Mouse (Mus musculus) embryonic fibroblast, embryonic 13.5 days (primary cell): Measurements from ENCODE around the gene Gadl1. TPM values are rescaled to one million over a fixed set of nuclear protein-coding genes. Genes with fewer than 3 reads are reported as not detected.

Source experiments
- H3K27ac ChIP-seq: 2 replicates; pipeline ENCODE4 v1.5.1; 2012; ENCODE audit warnings: low read length, control low read depth, inconsistent platforms; ENCODE audit not compliant: insufficient read depth
- H3K4me1 ChIP-seq: 2 replicates; pipeline ENCODE4 v1.6.1; 2011; ENCODE audit warnings: low read length; ENCODE audit not compliant: control insufficient read depth, insufficient read depth
- H3K4me3 ChIP-seq: 2 replicates; pipeline ENCODE4 v1.5.1; 2011; ENCODE audit warnings: mild to moderate bottlenecking, control low read depth, low read length; ENCODE audit not compliant: insufficient read depth
- CTCF ChIP-seq: IDR thresholded peaks from 2 replicates; pipeline ENCODE4 v1.5.1; 2011; ENCODE audit warnings: mild to moderate bottlenecking, control low read depth, low read length, moderate library complexity, borderline replicate concordance; ENCODE audit not compliant: insufficient read depth
- POLR2A ChIP-seq: IDR thresholded peaks from 2 replicates; pipeline ENCODE4 v1.6.1; 2011; ENCODE audit warnings: low read depth, mild to moderate bottlenecking, control low read depth, low read length, moderate library complexity
- polyA plus RNA-seq: library from polyadenylated mRNA; stranded (reverse); fragments of >200 nt; gene quantifications from 2 replicates; pipeline ENCODE4 v1.2.4, GENCODE M21; 2011; ENCODE audit warnings: low read depth; ENCODE audit not compliant: missing spikeins, insufficient read length

The Gadl1 gene
- polyA plus RNA-seq = 0.25 TPM in 1 of 2 replicates, not detected in the other

DNA sequence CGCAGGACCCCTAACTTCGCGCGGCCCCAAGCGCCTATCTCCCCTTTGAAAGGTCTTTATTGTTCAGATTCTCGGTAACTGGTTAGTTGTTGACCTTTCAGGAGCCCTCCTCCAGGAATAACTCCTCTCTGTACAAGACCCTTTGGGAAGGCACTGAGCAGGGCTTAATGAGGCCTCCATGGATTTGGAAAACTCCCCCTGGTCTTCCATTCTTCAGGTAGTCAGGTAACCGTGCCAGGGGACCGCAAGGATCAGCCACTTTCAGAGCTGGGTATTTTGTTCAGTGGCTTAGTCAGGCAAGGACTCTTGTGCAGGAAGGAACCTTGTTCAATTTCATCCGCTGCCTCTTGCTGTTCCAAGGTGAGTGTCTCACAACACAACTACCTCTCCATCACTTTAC, at the start of gene Gadl1:
Gadl1 (plus strand) TSS at position 301 of the 400 bp plus-strand sequence.
- TF ChIP-seq CTCF (no peak), POLR2A (no peak)
- Histone ChIP-seq H3K4me3 (no peak within 1 kb of the TSS), H3K27ac (no peak within 1 kb of the TSS)

DNA sequence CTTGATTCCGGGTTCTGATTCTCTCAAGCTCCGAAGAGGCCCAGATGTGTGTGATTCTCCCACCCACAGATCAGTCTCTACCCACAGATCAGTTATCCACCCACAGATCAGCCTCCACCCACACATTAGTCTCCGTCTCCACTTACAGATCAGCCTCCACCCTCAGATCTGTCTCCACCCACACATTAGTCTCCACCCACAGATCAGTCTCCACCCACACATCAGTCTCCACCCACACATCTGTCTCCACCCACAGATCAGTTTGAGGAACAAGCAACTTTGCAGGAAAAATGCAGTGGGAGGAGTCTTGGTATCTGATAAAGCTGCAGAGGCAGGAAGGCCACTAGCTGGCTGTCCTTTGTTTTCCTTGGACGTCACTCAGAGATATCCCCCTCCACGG, 46.5 kb upstream of the Gadl1 start:
- no peak overlapping the region for H3K4me3 ChIP-seq
- TF ChIP-seq POLR2A (no peak), CTCF (no peak)
- peaks cover 3% of the 10 kb centered on the region for H3K4me1 ChIP-seq
- no peak overlapping the region for H3K27ac ChIP-seq

More for the DNA sequence above, at the start of gene Gadl1:
- no peaks in the 10 kb centered on the region for H3K4me1 ChIP-seq

DNA sequence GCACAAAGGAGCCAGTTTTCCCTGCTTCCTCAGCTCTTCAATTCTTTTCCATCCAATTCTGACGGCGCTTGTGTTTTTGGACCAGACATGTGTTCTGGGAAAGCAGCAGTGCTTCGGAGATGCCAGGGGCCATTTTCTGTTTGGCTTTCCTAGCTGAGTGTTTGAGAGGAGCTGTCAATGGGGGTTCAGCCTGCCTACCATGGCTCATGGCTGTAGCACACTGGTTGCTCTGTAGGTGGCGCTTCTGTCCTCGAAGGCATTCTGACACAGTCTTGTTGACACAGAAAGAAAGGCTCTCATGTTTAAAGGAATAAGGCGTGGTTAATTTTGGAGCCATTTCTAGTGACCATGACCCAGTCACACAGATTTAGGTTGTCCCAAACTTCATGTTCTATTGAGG, 45.9 kb upstream of the Gadl1 start:
- no peak overlapping the region for H3K4me3 ChIP-seq
- TF ChIP-seq CTCF = no peak
- no peak for TF ChIP-seq POLR2A
- H3K4me1 ChIP-seq = peaks cover 5% of the 10 kb centered on the region
- no peak overlapping the region for H3K27ac ChIP-seq

DNA sequence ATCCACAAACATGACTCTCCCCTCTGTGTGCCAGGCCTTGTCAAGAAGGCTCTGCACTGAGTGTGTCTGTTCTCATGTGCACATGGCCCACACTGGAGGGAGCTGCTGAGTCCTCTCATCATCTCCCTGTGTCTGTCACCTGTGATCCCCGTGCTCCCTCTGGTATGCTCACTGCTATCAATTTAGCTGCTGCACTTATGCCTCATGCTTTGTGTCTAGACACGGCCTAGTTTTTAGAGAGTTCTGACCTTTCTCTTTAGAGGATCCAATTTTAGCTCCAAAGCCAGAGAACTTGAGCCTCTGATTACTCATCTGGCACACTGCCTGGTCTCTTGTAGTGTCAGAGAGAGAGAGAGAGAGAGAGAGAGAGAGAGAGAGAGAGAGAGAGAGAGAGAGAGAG, 42.0 kb upstream of the Gadl1 start:
- peak; percentile 37; the same call in 1 of the 2 replicates for TF ChIP-seq CTCF
- TF ChIP-seq POLR2A = no peak
- Histone ChIP-seq H3K4me1 (peaks cover 7% of the 10 kb centered on the region), H3K27ac (0 out of 2 replicates have a peak overlapping the region, but pooled peaks have one; percentile 72)

DNA sequence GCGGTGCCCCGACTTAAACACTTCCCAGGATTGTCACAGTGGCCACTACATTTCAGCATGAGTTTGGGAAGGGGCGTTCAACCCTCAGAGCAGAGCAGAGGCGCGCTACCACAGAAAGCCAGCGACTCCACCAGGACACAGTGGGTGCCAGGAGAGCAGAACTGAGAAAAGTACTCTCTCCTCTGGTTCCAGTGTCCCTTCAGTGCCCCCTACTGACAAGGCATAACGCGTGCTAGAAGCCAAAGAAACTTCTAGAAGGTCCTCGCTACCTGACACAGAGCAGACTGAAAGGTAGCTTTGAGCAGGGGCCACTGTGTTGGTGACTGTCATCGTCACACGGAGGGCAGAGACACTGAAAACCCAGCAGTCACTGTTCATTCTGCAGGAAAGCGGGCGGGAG, 39.1 kb upstream of the Gadl1 start:
- Histone ChIP-seq H3K4me3 (no peak overlapping the region), H3K4me1 (peaks cover 7% of the 10 kb centered on the region), H3K27ac (no peak overlapping the region)
- TF ChIP-seq CTCF (no peak; the same call in 1 of the 2 replicates), POLR2A (no peak)

More for the DNA sequence above, 42.0 kb upstream of the Gadl1 start:
- no peak overlapping the region for H3K4me3 ChIP-seq

DNA sequence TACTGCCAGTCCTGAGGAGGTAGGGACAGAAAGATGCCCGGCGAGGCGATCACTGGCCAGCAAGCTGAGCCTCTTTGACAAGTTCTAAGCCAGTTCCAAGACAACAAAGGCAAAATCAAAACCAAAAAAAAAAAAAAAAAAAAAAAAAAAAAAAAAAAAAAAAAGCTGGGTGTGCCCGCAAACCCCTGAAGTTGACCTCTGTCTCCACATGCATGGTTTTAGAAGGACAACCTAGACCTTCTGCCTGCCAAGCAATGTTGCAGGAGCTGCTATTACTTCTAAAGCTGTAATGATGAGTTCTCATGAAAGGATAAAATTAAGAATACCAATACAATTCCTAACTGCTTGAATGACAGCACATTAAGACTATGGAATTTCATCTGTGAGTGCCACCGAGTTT, 38.6 kb upstream of the Gadl1 start:
- H3K27ac ChIP-seq = no peak overlapping the region
- H3K4me3 ChIP-seq = no peak overlapping the region
- TF ChIP-seq POLR2A = no peak
- TF ChIP-seq CTCF = no peak
- peaks cover 7% of the 10 kb centered on the region for H3K4me1 ChIP-seq

DNA sequence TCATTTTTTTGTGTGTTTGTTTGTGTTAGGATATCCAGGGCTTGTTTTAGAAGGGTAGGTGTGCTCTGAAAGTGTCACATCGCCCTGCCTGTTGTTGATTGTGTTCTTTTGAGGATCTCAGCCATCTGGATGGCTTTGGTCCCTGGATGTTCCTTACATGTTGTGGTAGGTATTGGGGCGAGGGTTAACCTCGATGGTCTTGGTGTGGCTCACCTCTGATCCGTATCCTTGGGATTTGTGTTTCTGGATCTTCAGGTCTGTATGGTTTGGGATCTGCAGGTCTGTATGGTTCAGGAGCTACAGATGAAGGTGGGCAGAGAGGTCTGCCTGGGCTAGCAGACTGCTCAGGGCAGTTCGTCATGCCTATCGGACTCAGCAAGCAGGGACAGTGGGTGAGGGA, 28.8 kb upstream of the Gadl1 start:
- TF ChIP-seq CTCF (no peak), POLR2A (no peak)
- Histone ChIP-seq H3K27ac (no peak overlapping the region), H3K4me3 (no peak overlapping the region), H3K4me1 (no peaks in the 10 kb centered on the region)

DNA sequence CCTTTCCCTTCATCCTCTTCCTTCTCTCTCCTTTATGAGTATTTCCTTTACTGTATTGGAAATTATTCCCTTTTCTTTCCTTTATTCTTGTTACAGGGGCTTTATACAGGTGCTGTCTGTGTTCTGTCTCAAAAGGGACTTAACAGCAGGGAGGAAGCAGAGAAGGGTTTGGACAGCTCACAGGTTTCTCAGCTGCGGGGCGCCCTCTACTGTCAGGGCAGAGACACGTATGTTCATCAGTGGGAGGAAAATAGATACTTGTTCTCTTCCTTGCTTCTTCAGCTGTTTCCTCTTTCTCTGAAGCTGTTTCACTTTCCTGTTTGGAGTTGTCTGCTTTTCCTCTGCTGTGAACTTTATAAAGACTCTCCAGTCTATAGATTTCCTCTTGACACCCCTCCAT, 28.1 kb upstream of the Gadl1 start:
- Histone ChIP-seq H3K4me1 (no peaks in the 10 kb centered on the region), H3K27ac (no peak overlapping the region), H3K4me3 (no peak overlapping the region)
- TF ChIP-seq CTCF = no peak
- TF ChIP-seq POLR2A = no peak

DNA sequence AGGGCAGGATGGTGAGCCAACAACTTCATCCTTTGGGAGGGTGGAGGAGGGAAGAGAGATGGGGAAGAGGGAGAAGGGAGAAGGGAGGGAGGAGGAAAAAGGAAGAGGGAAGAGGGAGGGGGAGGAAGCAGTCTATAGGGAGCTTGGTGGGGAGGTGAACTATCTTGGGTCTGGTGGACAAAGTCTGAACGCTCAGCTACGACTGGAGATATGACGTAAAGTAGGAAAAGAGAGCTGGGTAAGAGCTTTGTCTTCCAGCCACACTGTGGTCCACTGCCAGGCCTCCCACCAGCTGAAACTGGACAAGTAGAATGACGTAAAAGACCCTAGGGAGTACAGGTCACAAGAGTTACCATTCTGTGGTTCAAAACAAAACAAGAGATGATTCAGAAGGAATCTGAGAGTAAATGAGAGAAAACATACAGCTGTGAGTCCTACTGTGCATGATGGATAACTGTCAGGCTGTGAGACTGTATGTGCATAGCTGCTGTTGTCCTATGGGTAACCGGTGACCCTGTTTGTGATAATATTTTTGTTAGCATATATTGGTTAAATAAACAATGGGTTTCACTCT, 26.5 kb upstream of the Gadl1 start:
- Histone ChIP-seq H3K4me3 (no peak overlapping the region), H3K4me1 (no peaks in the 10 kb centered on the region), H3K27ac (no peak overlapping the region)
- TF ChIP-seq POLR2A = no peak
- TF ChIP-seq CTCF = no peak

DNA sequence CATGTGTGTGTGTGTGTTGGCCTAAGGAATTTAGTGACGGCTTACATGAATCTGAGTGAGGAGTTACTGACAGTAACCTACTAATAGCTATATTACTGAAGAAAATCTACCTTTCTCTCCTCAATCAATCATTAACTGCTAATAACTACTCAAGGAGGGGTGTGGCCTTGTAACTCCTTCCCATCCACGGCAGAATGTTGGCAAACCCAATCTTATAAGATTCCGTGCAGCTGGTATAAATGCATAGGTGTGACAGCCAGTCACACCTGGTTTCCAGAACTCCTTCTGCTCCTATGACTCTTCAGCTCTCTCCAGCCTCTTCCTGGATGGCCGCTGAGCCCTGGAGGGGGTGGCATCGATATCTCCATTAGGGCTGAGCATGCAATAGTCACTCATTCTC, 25.8 kb upstream of the Gadl1 start:
- TF ChIP-seq CTCF (no peak), POLR2A (no peak)
- H3K27ac ChIP-seq = no peak overlapping the region

More for the DNA sequence above, 25.8 kb upstream of the Gadl1 start:
- no peak overlapping the region for H3K4me3 ChIP-seq
- no peaks in the 10 kb centered on the region for H3K4me1 ChIP-seq
